Mouse (Mus musculus) WW6 (cell line): Measurements from ENCODE around the gene Spata48.
A peak's percentile ranks its signal among the peaks of the same experiment; 100 is the strongest.

Experiments
- DNase-seq: peaks from one replicate; pipeline ENCODE4 v3.0.0-alpha.2; 2013; ENCODE audit warnings: low read depth, low spot score

Gene Spata48

DNA sequence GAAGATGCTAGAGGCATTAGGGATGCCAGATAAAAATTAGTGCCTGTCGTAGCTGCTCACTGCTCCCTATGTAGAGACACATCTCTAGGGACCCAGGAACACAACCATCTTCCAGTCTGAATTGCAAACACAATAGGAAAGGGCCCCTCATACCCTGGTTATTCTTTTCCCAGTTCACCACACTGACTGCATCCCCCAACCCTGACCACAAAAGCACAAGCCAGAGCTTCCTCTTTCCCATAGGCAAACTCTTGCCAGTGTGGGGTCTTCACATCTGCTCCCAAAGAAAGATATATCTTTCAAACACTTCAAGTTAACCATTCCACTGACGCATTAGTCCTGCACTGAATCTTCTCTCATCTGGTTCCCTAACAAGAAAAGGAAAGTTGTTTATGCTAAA, 68.2 kb downstream of the Spata48 start:
- DNase-seq: no peak

DNA sequence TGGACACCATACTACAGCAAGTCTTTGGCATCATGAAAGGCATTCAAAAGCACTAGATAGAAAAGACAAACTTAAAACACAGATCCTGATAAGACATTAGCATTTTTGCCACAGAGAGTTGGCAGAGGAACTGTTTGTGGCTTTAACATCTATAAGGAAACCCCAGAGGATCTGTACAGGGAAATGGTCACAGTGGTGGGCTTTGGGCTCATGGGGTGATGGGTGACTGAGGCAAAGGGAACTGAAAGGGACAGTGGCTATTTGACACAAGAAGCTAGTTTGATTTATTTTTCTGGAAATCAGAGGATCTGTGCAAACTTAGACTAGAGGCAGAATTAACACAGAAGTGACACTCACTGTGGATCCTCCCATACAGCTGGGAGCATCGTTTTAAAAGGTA, 74.4 kb downstream of the Spata48 start:
- no peak for DNase-seq

DNA sequence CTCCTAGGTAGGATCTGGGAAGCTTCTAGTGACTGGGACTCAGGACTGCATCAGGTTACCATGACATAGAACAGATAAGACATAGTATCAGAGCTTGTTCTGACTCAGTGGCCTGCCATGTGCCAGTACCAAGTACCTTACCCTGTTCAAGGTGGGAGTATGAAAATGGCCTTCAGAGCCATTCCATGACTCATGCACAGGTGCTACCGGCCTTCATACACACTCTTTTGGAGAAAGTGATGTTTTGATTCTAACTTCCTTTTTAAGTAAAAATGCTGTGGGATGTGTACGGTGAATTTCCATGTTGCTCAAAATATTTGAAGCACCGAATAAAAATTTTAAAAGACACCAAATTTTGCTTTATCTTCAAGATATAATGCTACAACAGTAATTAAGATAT, 84.1 kb downstream of the Spata48 start:
- no peak for DNase-seq

DNA sequence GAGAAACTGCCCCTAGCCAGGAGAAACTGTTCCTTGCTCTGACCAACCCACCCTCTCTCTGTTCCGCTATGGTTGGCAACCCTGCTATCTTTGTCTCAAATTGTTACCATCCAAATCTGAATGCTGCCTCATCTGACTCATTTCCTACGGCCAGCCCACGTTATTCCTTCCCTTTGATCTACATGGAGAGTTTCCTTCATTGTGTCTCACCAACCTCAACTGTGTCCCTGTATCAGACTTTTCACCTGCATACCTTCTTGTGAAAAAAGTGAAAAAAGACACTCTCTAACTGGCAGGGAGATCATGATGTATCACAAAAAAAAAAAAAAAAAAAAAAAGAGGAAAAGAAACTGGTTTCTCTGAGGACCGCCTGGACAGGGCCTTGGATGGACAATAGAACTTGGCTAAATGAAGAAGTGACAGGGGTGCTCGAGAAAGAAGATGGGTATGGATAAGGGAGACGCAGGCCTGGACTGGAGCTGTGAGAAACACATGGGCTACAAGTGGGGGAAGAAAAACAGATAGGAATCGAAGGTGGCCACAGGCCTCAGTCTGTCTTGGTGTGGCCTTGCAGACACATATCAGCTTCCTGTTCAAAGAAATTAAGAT, 85.1 kb downstream of the Spata48 start:
- no peak for DNase-seq

DNA sequence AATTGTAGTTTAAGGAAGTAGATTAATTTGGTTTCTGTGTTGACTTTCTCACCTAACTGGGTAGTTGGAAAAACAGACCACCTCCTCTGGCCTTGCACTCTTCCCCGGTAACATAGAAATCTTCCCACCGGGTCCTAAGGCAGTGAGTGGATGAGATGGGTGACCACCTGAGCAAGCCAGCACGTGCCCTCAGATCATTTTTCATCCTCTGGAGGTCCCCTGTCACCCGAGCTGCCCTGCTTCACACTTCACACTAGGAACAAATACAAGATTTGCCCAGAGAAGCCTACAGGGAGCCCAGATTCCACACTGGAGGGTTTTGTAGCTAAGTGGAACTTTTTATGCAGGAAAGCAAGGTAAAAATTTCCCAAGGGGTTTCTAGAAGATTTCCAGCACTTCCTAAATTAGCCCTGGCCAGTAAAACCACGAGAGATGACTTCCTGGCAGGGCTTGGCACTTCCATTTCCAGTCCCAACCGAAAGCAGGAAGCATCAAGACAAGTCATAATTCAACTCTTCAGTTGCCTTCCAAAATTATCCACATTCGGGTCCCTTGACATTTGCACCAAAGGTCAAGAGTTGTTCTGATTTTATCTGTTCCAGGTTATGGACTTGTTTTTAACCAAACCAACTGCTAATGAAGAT, 85.8 kb downstream of the Spata48 start:
- no peak for DNase-seq

DNA sequence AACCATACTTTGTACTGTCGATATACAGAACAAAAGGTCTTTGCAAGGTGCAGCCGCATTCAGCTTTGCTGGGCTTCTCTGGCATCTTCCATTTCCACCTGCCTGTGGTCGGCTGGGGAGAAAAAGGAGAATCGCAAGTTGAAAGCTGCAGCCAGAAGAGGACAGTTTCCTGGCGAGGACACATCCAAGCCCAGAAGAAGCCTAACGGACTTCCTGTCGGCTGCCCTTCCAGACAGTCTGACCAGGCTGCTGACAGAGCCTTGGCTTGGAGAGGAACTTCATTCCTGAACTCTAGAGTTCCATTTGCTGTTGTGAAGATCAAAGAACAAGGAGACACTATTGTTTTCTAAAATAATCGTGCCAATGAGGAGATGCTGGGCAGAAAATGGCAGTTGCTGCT, 93.7 kb downstream of the Spata48 start:
- DNase-seq: no peak

DNA sequence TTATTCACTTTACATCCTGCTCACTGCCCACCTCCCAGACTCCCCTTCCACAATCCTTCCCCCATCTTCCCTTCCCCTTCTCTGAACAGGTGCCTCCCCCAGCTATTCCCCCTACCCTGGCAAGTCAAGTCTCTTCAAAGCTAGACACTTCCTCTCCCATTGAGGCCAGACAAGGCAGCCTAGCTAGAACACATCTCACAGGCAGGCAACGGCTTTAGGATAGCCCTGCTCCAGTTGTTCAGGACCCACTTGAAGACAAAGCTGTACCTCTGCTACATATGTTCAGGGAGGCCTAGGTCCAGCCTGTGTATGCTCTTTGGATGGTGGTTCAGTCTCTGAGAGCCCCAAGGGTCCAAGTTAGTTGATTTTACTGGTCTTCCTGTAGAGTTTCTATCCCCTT, 94.3 kb downstream of the Spata48 start:
- no peak for DNase-seq

DNA sequence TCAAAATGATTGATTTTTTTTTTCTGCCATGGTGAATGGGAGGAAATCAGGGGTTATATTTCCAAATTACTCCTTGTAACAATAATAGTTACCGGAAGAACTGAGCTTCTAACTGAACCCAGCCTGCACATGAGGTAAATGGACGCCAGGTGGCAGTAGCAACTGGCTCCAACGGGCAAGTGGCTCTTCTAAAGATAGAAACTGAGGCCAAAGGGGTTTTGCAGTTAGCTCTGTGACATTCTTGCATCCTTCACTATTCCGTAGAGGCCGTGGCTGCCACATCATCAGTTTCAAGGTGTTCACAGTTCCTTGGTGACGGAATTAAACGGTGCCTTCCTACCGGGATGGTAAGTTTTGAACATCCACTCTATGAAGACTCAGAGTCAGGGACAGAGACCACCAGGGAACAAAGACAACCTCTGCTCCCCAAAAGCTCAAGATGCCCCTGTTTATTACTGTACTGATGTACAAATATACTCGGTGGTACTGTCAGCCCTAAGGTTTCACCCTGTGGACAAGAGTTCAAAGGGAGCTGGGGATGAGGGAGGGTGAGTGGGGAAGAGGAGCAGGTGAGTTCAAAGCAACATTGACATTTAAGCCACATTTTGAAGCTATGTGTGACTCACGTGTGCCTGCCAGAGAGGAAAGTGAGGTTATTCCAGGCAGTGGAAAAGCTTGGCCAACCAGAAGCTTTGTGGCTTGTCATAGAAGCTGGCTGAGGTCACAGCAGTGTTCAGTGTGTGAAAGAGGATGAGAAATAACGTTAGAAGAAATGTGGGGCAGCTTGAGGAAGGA, 95.5 kb downstream of the Spata48 start:
- DNase-seq: peak; percentile 26

DNA sequence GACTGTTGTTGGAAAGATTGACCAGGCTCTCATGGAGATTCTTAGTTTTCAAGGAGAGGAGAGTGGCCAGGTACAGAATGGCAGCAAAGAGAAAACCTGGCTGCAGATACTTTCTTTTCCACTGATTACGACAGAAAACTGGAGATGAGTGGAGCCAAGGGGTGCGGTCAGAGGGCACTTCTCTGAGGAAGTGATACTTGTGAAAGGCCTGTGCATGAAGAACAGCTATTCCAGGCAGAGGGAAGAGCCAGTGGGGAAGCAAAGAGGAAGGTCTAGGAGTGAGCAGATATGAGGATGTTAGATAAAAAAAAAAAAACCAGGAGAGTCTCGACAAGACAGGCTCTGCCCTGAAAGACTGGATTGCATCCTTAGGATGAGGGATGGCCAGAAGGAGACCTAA, 96.8 kb downstream of the Spata48 start:
- DNase-seq: no peak

DNA sequence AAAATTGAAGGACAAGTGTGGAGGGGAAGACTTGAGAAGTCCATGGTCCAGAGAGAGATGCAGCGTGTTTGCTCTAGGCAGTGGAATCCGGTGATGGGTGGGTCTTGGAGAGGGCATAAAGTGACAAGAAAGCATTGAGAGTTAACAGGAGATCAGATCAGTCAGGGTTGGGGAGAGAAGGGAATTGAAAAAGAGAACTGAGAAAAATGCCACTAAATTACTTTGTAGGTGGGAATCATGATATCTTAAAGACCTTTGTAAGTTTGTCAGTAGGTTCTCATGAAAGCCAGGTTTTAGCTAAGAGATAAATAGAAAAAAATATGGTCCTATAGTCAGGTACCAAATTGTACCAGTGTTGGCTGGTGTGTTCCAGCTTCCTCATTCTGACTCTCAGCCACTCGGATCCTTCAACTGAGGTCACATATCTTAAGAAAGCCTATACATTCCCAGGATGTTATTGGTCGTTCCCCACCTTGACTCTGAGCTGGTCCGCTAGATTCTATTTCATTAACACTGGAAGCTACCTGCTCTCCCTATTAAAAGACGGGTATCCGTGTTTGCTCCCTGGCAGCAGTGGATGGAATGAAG, 97.3 kb downstream of the Spata48 start:
- no peak for DNase-seq

DNA sequence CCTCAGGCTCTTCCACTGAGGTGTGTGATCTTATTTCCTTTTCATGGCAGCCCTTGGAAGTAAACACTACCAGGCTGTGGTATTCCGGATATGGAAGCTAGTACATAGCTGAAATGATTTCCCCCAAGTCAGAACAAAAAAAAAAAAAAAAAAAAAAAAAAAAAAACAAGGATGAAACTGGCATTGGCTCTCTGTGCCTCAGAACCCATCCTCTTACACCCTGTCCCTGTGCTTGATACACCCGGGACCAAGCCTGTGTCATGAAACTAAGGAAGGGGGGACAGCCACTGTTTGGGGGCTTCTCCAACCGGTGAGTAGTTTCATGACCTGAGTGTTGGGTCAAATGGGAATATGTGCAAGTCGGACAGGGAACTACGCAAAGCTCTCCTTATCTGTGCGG, 99.2 kb downstream of the Spata48 start:
- DNase-seq: no peak

DNA sequence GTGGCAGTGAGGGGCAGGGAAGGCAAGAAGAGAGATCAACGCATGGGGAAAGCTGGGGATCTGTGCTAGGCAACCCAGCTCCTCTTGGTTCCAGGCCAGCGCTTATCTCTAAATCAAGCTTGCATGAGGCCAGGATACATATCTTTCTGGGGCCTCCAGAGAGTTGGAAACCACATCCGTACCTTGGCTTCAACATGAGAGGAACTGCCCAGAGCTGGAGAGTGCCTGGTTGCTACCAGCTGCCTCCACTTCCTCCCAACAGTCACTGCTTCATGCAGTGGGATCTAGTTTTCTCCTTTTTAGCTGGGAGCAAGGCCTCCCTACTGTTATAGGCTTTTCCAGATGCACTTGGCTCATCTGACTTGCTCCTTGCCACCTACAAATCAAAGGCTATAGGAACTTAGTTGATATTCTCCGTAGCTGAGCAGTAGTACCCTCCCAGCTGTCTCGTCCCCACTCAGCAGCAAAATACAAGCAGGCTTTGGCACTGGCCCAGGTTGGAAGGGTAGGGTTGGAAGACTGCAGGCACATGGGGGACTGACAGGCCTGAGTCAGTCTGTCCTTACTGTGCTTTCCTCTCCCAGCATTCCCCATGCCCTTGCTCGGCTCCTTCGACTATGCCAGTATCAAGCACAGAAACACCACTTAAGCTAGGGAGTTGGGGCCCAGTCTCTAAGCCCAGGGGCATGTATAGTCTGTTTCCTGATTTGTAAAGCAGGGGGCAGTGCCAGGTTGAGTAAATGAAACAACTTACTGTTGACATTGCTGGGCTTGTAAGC, 102.6 kb downstream of the Spata48 start:
- DNase-seq: no peak
